25 mouse cellular contexts compared by ENCODE assay signal in the genomic region with DNA sequence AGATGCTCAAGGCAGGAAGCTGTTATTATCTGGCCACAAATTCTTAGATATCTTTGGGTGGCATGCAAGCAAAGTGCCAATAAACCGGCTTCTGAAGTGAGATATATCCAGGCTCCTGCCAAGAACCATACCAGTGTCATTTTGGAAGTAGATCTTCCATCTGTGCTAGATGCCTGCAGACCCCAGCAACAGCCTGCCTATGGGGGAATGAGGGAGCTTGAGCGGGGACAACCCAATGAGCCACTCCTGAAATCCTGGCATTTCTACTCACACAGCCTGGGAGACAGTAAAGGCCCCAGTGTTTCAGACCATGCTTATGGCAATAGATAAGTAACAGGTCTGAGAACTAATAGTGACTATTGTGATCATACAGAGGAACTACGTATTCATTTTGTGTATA.
"Had no signal": no experiment of that assay in that cellular context is flagged by ENCODE, and none has a peak within 500 bp of the region (broad histone marks: within the 10 kb centered on the region; RNA-seq: fewer than 3 reads in every experiment).

No protein-coding gene starts in this region.

- H3K4me3 ChIP-seq: embryonic facial prominence, embryonic 10.5 days; embryonic facial prominence, embryonic 12.5 days; embryonic facial prominence, embryonic 13.5 days; embryonic facial prominence, embryonic 15.5 days; erythroblast, embryonic 14.5 days; forebrain, embryonic 10.5 days; forebrain, embryonic 12.5 days; forebrain, embryonic 13.5 days; forebrain, embryonic 15.5 days; gastrocnemius, adult 2 months; heart, adult 2 months; heart, embryonic 10.5 days had no signal

- DNase-seq: cerebellum, adult 8-10 months; cerebellum, adult 9-10 months; cerebellum, adult 9-11 months; cerebellum, postnatal 14 days; cerebellum, postnatal 25 days; cerebellum, postnatal 36 days; embryo, embryonic 11 days; gastrocnemius, adult 2 months; gastrocnemius, postnatal 10 days; gastrocnemius, postnatal 14 days; gastrocnemius, postnatal 25 days; gastrocnemius, postnatal 36 days; heart, adult 18-20 months; heart, adult 2 months had no signal

- H3K36me3 ChIP-seq: embryonic facial prominence, embryonic 10.5 days; embryonic facial prominence, embryonic 12.5 days; embryonic facial prominence, embryonic 13.5 days; embryonic facial prominence, embryonic 15.5 days; forebrain, embryonic 10.5 days; forebrain, embryonic 12.5 days; forebrain, embryonic 15.5 days; heart, embryonic 10.5 days had no signal

- H3K9ac ChIP-seq: embryonic facial prominence, embryonic 12.5 days; embryonic facial prominence, embryonic 13.5 days; embryonic facial prominence, embryonic 15.5 days; forebrain, embryonic 12.5 days; forebrain, embryonic 13.5 days; forebrain, embryonic 15.5 days had no signal

- H3K27me3 ChIP-seq: embryonic facial prominence, embryonic 12.5 days; embryonic facial prominence, embryonic 13.5 days; embryonic facial prominence, embryonic 15.5 days; forebrain, embryonic 12.5 days; forebrain, embryonic 13.5 days; forebrain, embryonic 15.5 days had no signal

- ATAC-seq: forebrain, embryonic 13.5 days; forebrain, embryonic 15.5 days; forebrain, embryonic 16.5 days had no signal

- H3K9me3 ChIP-seq: embryonic facial prominence, embryonic 10.5 days; embryonic facial prominence, embryonic 12.5 days; embryonic facial prominence, embryonic 13.5 days; embryonic facial prominence, embryonic 15.5 days; forebrain, embryonic 10.5 days; forebrain, embryonic 12.5 days; forebrain, embryonic 13.5 days; forebrain, embryonic 15.5 days; heart, embryonic 10.5 days had no signal

- H3K4me1 ChIP-seq: embryonic facial prominence, embryonic 10.5 days; embryonic facial prominence, embryonic 12.5 days; embryonic facial prominence, embryonic 15.5 days; forebrain, embryonic 10.5 days; forebrain, embryonic 12.5 days; forebrain, embryonic 13.5 days; forebrain, embryonic 15.5 days; heart, embryonic 10.5 days had no signal

- H3K4me2 ChIP-seq: embryonic facial prominence, embryonic 12.5 days; embryonic facial prominence, embryonic 13.5 days; embryonic facial prominence, embryonic 15.5 days; forebrain, embryonic 12.5 days; forebrain, embryonic 13.5 days; forebrain, embryonic 15.5 days had no signal

- H3K27ac ChIP-seq: embryonic facial prominence, embryonic 10.5 days; embryonic facial prominence, embryonic 12.5 days; embryonic facial prominence, embryonic 13.5 days; embryonic facial prominence, embryonic 15.5 days; forebrain, embryonic 10.5 days; forebrain, embryonic 12.5 days; forebrain, embryonic 13.5 days; forebrain, embryonic 15.5 days; gastrocnemius, adult 2 months; heart, adult 2 months; heart, embryonic 10.5 days had no signal
